Mouse (Mus musculus) C2C12 (cell line): ENCODE measurements around the gene Gm15446.
"Not testable (repeated sequence)": the region's sequence is repeated elsewhere in the genome, so short reads cannot be mapped to it uniquely, and the experiment has no call there.

Source experiments
- CEBPB ChIP-seq: IDR thresholded peaks from one replicate; pipeline ENCODE4 v1.6.1; 2011; ENCODE audit warnings: low read depth, mild to moderate bottlenecking, control low read depth, moderate library complexity
- CTCF ChIP-seq: IDR thresholded peaks from one replicate; pipeline ENCODE4 v1.5.1; 2011; ENCODE audit not compliant: control insufficient read depth, insufficient read depth, insufficient read length
- MAX ChIP-seq: IDR thresholded peaks from one replicate; pipeline ENCODE4 v1.6.1; 2011; ENCODE audit warnings: mild to moderate bottlenecking, control low read depth
- MYOG ChIP-seq: IDR thresholded peaks from one replicate; pipeline ENCODE4 v1.6.1; 2011; ENCODE audit not compliant: control insufficient read depth, insufficient read length; ENCODE audit errors: extremely low read depth
- USF1 ChIP-seq: IDR thresholded peaks from one replicate; pipeline ENCODE4 v1.6.1; 2011; ENCODE audit warnings: low read depth, mild to moderate bottlenecking, control low read depth, moderate library complexity

DNA sequence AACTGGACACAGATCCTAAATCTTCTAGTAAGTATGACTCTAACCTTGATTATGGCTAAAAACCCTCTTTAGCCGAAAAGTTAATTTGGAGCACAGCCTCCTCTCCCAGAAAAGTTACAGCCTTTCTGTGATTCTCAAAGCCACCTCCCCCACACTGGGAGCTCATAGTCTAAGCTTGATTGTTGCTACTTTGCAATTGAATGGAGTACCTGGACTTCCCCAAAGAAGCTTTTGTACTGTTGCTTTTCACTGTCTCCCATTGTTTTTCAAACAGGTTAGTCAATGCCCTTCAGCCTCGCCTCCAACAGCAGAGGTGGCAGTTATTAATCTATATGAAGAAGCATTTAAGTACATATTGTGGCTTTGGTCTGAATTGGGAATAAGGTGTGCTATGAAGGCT is 57.5 kb downstream of the Gm15446 start:
- not testable (repeated sequence) for TF ChIP-seq CTCF, USF1, MYOG, MAX, CEBPB
